Mouse (Mus musculus): ENCODE results near the gene Crtc1.

Gene Crtc1

DNA sequence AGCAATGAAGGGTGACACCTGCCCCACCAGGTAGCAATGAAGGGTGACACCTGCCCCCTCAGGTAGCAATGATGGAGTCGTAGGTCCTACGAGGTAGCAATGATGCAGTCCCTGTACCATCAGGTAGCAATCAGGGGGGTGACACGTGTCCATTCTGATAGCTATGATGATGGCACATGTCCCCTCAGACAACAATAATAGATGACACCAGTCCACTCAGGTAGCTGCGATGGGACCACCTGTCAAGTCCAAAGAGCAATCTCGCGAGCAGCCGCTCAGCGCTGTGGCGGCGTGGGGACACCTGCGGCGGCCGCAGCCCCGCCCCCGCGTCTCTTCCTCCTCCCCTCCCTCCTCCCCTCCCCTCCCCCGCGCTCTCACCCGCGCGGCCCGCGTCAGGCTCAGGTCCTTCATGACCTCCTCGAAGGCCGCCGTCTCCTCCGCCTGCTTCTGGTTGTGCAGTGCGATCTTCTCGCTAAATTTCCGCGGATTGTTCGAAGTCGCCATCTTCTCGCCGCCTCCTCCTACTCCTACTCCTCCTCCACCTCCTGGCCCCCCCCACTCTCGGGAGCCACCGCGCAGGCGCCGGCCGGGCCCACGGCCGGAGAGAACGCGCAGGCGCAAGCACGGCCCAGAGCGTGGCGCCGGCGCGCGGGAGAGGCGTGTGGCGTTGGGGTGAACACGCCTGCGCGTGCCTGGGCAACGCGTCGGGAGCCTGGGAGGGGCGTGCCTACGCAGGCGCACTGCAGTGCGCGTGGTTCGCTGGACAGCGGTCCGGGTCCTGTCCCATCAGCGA is at the start of gene Crtc1:
TSS of gene Crtc1 (minus strand) at position 525 of the 793 bp plus-strand sequence.
- DNase-seq (ENCODE audit: low spot score in 2 of 2) = peak; percentile 92

- DNase-seq (ENCODE audit: low spot score in 2 of 2) = no peak
Observed at GRCm38 (mm10) chr8:70488931-70489470, 49.6 kb upstream of the Crtc1 start.

GRCm38 (mm10) chr8:70487993-70488796 is 48.8 kb upstream of the Crtc1 start:
- DNase-seq (ENCODE audit: low spot score in 2 of 2) = no peak

- DNase-seq (ENCODE audit: low spot score in 2 of 2) = no peak
Observed at GRCm38 (mm10) chr8:70486941-70487520, 47.7 kb upstream of the Crtc1 start, which contains the start of gene Tmem59l. TSS of gene Tmem59l (minus strand) at chr8:70487358.

GRCm38 (mm10) chr8:70486191-70486681 is 46.9 kb upstream of the Crtc1 start:
- DNase-seq (ENCODE audit: low spot score in 2 of 2) = no peak

GRCm38 (mm10) chr8:70482943-70483342 is 43.6 kb upstream of the Crtc1 start:
- DNase-seq (ENCODE audit: low spot score in 2 of 2) = no peak

DNA sequence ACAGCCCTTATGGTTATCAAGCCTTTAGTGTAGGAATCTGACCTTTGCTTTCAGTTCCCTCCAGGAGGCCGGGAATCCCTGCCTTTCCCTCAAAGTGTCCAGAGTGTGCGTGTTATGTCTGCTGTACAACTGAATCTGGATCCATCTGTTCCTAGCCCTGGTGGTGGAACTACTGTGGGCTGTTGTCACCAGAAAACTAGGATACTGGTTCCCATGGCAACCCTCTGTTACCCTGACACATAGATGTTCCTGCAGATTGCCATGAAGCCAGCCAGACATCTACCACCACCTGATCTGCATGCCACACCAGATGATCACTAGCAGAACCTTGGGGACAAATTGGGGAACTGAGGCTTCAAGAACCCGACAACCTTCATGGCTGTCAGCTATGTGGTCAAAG is 42.5 kb upstream of the Crtc1 start:
- DNase-seq (ENCODE audit: low spot score in 2 of 2) = no peak

DNA sequence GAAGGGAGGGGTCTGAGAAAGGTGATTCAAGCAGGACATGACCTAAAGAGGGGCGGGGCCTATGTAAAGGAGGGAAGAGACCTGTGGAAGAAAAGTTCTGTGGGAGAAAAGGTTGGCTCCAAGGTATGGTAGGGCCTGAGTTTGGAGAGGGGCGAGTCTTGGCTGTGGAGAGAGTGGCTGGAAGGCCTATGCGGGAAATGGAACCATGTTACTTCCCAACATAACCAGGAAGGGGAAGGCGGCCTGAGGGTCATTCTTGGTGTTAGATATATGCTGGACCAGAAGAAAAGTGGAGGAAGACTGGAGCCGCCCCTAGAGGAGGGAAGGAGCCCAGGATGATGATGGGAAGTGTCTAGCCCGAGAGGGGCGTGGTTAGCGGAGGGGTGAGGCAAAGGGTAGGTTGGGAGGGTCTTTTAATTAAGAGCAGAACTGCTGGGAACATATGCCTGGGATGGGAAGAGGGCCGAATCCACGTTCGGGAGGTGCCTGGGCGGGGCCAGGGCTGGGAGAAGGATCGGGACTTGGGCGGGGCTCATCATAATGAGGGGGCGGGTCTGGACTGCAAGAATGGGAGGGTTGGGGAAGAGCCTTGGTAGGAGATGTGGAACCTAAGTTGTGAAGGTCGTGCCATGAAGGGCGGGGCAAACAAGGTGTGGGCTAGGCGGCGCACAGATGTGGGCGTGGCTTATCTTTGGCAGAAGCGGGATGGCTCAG is 38.0 kb upstream of the Crtc1 start:
- no peak for DNase-seq (ENCODE audit: low spot score in 2 of 2)

- DNase-seq (ENCODE audit: low spot score in 2 of 2) = peak; percentile 83 to 90
Observed at GRCm38 (mm10) chr8:70476333-70477268, 37.2 kb upstream of the Crtc1 start, which contains the start of gene Klhl26. TSS of gene Klhl26 (minus strand) at chr8:70476968.

- DNase-seq (ENCODE audit: low spot score in 2 of 2) = no peak
Observed at GRCm38 (mm10) chr8:70471856-70472255, 32.5 kb upstream of the Crtc1 start.

- no peak for DNase-seq (ENCODE audit: low spot score in 2 of 2)
Observed at GRCm38 (mm10) chr8:70469938-70470337, 30.6 kb upstream of the Crtc1 start.

- DNase-seq (ENCODE audit: low spot score in 2 of 2) = no peak
Observed at GRCm38 (mm10) chr8:70469295-70469916, 30.0 kb upstream of the Crtc1 start.

DNA sequence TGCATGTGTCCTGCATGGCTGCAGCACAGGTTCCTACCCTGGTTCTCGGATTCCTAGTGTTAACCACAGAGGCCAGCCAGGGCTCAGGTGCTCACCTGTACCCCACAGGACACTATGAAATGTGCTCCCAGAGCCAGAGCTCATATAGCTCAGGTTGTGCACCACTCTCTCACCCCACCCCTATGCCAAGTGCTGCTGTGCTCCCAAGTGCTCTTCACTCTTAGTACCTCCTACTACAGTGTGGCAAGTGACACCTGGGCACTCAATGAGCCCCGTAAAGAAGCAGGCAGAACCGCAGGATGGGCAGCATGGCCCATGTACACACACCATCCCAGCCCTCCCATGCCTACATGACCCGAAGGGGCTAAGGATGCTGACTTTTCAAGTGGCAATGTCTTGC is 29.4 kb upstream of the Crtc1 start:
- no peak for DNase-seq (ENCODE audit: low spot score in 2 of 2)

GRCm38 (mm10) chr8:70467907-70468306 is 28.5 kb upstream of the Crtc1 start:
- DNase-seq (ENCODE audit: low spot score in 2 of 2) = no peak

DNA sequence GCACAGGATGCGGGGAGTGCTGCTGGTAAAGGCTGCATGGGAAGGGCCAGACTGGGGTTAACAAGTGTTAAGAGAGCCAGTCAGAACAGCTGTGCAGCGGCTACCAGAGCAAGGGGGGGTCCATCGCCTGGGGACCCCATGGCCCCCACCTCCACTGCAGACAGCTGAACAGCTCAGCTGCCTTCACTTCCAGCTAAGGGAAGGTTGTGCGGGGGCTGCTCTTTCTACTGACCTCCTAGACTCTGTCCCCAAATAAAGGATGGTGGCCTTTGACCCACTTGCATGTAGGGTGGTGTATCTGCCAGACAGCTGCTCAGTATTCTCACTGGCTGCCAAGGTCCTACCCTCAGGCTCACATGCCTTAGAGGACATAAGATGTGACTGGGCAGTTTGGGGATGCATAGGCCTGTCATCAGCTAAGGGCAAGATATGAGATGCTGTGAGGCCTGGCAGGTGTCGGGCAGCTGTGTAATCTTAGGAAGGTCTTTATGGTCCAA is 27.9 kb upstream of the Crtc1 start:
- DNase-seq (ENCODE audit: low spot score in 2 of 2) = no peak

DNA sequence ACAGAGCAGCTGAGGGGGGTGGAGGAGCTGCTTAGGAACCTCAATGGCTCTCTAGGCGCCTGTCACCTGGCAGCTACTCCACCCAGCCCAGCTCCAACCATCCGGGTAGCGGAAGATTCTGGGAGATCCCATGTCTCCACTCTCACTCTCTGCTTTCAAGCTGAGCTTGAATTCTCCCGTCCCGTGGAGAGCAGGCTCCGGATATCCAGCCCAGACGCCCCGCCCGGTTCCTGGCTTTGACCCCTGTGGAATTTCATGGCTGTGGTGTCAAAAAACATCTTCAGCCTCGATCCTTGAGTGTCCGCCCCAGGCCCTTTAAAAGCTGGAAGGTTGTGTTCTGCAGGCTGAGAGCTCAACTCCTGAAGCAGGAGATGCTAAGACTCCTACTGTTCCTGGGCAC is 27.4 kb upstream of the Crtc1 start:
- no peak for DNase-seq (ENCODE audit: low spot score in 2 of 2)

DNA sequence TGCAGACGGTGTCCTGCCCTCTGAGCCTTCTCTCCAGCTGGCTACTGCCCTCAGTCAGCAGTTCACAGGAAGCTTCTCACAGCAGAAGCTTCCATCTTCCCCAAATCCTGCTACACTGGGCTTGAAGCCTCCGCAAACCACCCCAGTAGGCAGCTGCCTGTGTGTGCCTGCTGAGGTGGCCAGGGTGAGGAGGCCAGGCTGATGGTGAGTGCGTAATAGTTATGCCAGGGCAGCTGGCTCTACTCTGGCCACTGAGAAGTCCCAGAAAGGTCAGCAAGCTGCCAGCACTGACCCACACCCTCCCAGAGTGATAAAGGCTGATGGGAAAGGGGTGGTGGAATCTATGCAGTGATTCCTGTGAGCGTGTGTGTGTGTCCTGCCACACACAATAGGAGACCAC is 26.9 kb upstream of the Crtc1 start:
- DNase-seq (ENCODE audit: low spot score in 2 of 2) = no peak

- DNase-seq (ENCODE audit: low spot score in 2 of 2) = no peak
Observed at GRCm38 (mm10) chr8:70465701-70466100, 26.3 kb upstream of the Crtc1 start.

DNA sequence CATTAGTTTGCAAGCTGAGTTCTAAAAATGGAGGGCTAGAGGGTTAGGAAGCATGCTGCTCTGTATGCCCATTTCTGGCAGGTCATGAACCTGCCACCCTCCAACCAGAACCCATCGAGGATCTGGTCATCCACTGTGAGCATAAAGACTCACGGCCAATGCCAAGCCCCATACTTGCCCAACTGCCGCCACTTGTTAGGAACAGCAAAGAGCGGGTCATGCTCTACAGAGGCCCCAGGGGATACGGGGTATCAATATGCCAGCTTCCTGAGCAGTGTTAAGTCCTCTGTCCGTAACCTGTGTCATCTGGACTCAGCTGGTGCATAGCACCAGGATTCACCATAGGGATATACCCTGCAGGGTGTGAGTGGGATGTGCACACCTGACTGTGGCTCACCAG is 24.8 kb upstream of the Crtc1 start:
- no peak for DNase-seq (ENCODE audit: low spot score in 2 of 2)

- no peak for DNase-seq (ENCODE audit: low spot score in 2 of 2)
Observed at GRCm38 (mm10) chr8:70463306-70463705, 23.9 kb upstream of the Crtc1 start.

Data from frontal cortex, postnatal 14 days (tissue).